Mouse (Mus musculus): ENCODE measurements around the gene Mpst. TPM values are rescaled to one million over a fixed set of nuclear protein-coding genes. Genes with fewer than 3 reads are reported as not detected.

The Mpst gene
- polyA plus RNA-seq (2015; fragmentation: Nextera tagmentation; extraction: Ambion mirVana), result 5.6 and 5.7 TPM in 2 replicates

DNA sequence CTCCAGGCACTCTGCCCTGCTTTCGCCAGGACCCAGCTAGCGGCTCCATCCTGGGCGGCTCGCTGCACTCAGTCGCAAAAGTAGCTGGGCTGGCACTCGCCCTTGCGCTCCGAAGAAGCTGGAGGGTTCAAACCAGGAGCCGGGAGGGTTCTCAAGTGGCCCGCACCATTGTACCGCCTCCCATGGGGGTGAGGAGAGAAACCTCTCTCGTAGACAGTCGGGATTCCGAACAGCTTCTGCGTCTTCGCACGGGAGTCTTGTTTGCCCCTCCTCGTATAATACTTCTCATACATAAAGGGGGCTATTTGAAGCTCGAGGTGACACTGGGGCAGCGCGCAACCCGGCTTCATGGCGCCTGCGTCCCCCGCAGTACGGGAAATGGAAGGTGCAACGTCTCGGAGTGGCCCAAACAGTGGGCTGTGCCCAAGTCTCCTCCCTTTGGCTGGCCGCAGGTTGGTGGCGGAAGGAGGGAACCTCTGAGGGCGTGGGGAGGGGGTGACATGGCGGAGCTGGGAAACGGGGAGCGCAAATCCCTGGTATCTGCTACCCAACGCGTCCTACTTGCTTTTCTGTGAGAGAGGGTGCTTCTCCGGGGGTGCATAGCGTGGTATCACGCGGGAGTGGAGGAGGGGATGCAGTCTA is at the start of gene Mpst:
Gene Mpst (plus strand): TSS at position 124 of the 642 bp plus-strand sequence.
- Histone ChIP-seq H3K4me3 (ENCODE audit: low read depth, low read length) (peak within 1 kb of the TSS; percentile 76), H3K27me3 (ENCODE audit: control insufficient read depth, insufficient read depth, low read length) (no peaks in the 10 kb centered on the region), H3K9ac (ENCODE audit: low read length) (peak within 1 kb of the TSS; percentile 85), H3K4me2 (replicated peaks; ENCODE audit: low read depth) (peak within 1 kb of the TSS; percentile 81), H3K4me1 (replicated peaks; ENCODE audit: control insufficient read depth, insufficient read depth) (peaks cover 21% of the 10 kb centered on the region), H3K27ac (replicated peaks) (peak within 1 kb of the TSS; percentile 98), H3K9me3 (ENCODE audit: control insufficient read depth, low read length) (no peaks in the 10 kb centered on the region), H3K36me3 (ENCODE audit: control insufficient read depth, insufficient read depth, low read length) (no peaks in the 10 kb centered on the region)
- TF ChIP-seq CTCF (IDR thresholded peaks at IDR 0.05; ENCODE audit: low read depth) (0 out of 2 replicates have a peak, but pooled peaks have one; percentile 14), EP300 (optimal IDR thresholded peaks at IDR 0.05) (peak; percentile 73)
- peak; percentile 90 for DNase-seq (ENCODE audit: low spot score)
- peak; percentile 75 for ATAC-seq (ENCODE audit: low FRiP score, low TSS enrichment)
- under 1% methylated on average over 39 of the region's 40 CpGs for WGBS

DNA sequence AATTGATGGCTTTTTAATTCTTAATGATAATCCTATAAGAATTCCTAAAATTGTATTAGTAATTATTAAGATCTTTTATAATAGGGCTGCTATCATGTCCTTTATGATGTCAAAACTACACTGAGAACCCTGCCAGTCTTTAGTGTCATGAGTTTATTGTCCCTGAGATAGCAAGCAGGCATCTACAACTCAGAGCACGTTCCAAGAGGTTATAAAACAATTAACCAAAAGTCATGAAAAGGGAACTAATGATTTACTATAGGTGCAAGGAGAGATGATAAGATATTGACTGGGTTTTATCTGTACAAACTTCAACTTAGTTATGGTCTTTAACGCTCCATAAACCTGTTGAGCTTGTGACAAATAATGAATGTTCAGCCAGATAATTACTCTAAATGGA is 40.3 kb upstream of the Mpst start:
- H3K4me2 ChIP-seq (replicated peaks; ENCODE audit: low read depth), result no peak overlapping the region
- 32% methylated on average over 2 of the region's 2 CpGs for WGBS
- H3K4me3 ChIP-seq (ENCODE audit: low read depth, low read length), result no peak overlapping the region
- no peaks in the 10 kb centered on the region for H3K4me1 ChIP-seq (replicated peaks; ENCODE audit: control insufficient read depth, insufficient read depth)
- H3K27ac ChIP-seq (replicated peaks), result no peak overlapping the region
- no peaks in the 10 kb centered on the region for H3K9me3 ChIP-seq (ENCODE audit: control insufficient read depth, low read length)
- no peak overlapping the region for H3K9ac ChIP-seq (ENCODE audit: low read length)
- H3K27me3 ChIP-seq (ENCODE audit: control insufficient read depth, insufficient read depth, low read length), result no peaks in the 10 kb centered on the region
- no peaks in the 10 kb centered on the region for H3K36me3 ChIP-seq (ENCODE audit: control insufficient read depth, insufficient read depth, low read length)
- ATAC-seq (ENCODE audit: low FRiP score, low TSS enrichment) (no peak), DNase-seq (ENCODE audit: low spot score) (no peak)
- TF ChIP-seq CTCF (IDR thresholded peaks at IDR 0.05; ENCODE audit: low read depth) (no peak), EP300 (optimal IDR thresholded peaks at IDR 0.05) (no peak)

GRCm38 (mm10) chr15:78366875-78367274 is 39.3 kb upstream of the Mpst start:
- H3K27ac ChIP-seq (replicated peaks), result no peak overlapping the region
- no peaks in the 10 kb centered on the region for H3K9me3 ChIP-seq (ENCODE audit: control insufficient read depth, low read length)
- no peak overlapping the region for H3K4me3 ChIP-seq (ENCODE audit: low read depth, low read length)
- no peaks in the 10 kb centered on the region for H3K4me1 ChIP-seq (replicated peaks; ENCODE audit: control insufficient read depth, insufficient read depth)
- no peak overlapping the region for H3K4me2 ChIP-seq (replicated peaks; ENCODE audit: low read depth)
- ATAC-seq (ENCODE audit: low FRiP score, low TSS enrichment) (no peak), DNase-seq (ENCODE audit: low spot score) (no peak)
- no peaks in the 10 kb centered on the region for H3K36me3 ChIP-seq (ENCODE audit: control insufficient read depth, insufficient read depth, low read length)
- H3K9ac ChIP-seq (ENCODE audit: low read length), result no peak overlapping the region
- no peaks in the 10 kb centered on the region for H3K27me3 ChIP-seq (ENCODE audit: control insufficient read depth, insufficient read depth, low read length)
- TF ChIP-seq CTCF (IDR thresholded peaks at IDR 0.05; ENCODE audit: low read depth) (no peak), EP300 (optimal IDR thresholded peaks at IDR 0.05) (no peak)
- 65% methylated on average over 8 of the region's 8 CpGs for WGBS

GRCm38 (mm10) chr15:78367811-78368210 is 38.4 kb upstream of the Mpst start:
- ATAC-seq (ENCODE audit: low FRiP score, low TSS enrichment), result no peak
- Histone ChIP-seq H3K36me3 (ENCODE audit: control insufficient read depth, insufficient read depth, low read length) (no peaks in the 10 kb centered on the region), H3K27me3 (ENCODE audit: control insufficient read depth, insufficient read depth, low read length) (no peaks in the 10 kb centered on the region), H3K4me3 (ENCODE audit: low read depth, low read length) (no peak overlapping the region), H3K4me2 (replicated peaks; ENCODE audit: low read depth) (no peak overlapping the region), H3K9me3 (ENCODE audit: control insufficient read depth, low read length) (no peaks in the 10 kb centered on the region), H3K9ac (ENCODE audit: low read length) (no peak overlapping the region), H3K27ac (replicated peaks) (no peak overlapping the region), H3K4me1 (replicated peaks; ENCODE audit: control insufficient read depth, insufficient read depth) (no peaks in the 10 kb centered on the region)
- TF ChIP-seq CTCF (IDR thresholded peaks at IDR 0.05; ENCODE audit: low read depth) (no peak), EP300 (optimal IDR thresholded peaks at IDR 0.05) (no peak)
- DNase-seq (ENCODE audit: low spot score), result no peak
- WGBS, result 78% methylated on average over 3 of the region's 3 CpGs

DNA sequence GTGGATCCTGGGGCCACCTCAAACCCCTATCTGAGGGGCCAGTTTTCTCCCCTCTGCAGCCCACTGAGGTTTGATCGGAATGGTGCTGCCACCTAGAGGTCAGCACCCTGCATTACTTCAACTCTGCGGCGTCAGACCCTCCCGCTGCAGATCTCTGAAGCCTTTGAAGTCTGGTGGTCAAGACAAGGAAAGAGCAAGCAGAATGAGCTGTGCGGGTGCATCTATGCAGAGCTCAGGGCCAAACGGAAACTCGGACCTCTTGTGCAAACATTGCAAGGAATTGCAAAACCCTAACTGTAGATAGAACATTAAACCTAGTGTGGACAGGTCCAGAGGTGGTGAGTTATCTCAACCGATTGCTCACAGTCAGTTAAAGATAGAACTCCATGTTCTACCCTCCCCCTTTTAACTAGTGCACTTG is 37.3 kb upstream of the Mpst start:
- no peak overlapping the region for H3K27ac ChIP-seq (replicated peaks)
- no peaks in the 10 kb centered on the region for H3K27me3 ChIP-seq (ENCODE audit: control insufficient read depth, insufficient read depth, low read length)
- H3K4me3 ChIP-seq (ENCODE audit: low read depth, low read length), result no peak overlapping the region
- 10% methylated on average over 8 of the region's 8 CpGs for WGBS
- H3K9ac ChIP-seq (ENCODE audit: low read length), result no peak overlapping the region
- H3K36me3 ChIP-seq (ENCODE audit: control insufficient read depth, insufficient read depth, low read length), result no peaks in the 10 kb centered on the region
- no peaks in the 10 kb centered on the region for H3K4me1 ChIP-seq (replicated peaks; ENCODE audit: control insufficient read depth, insufficient read depth)
- ATAC-seq (ENCODE audit: low FRiP score, low TSS enrichment) (peak; percentile 18; the same call in 1 of the 2 replicates), DNase-seq (ENCODE audit: low spot score) (peak; percentile 42)
- H3K9me3 ChIP-seq (ENCODE audit: control insufficient read depth, low read length), result no peaks in the 10 kb centered on the region
- TF ChIP-seq EP300 (optimal IDR thresholded peaks at IDR 0.05) (no peak), CTCF (IDR thresholded peaks at IDR 0.05; ENCODE audit: low read depth) (peak; percentile 78)
- no peak overlapping the region for H3K4me2 ChIP-seq (replicated peaks; ENCODE audit: low read depth)

GRCm38 (mm10) chr15:78369641-78370040 is 36.6 kb upstream of the Mpst start:
- DNase-seq (ENCODE audit: low spot score) (no peak), ATAC-seq (ENCODE audit: low FRiP score, low TSS enrichment) (no peak)
- H3K4me1 ChIP-seq (replicated peaks; ENCODE audit: control insufficient read depth, insufficient read depth), result no peaks in the 10 kb centered on the region
- H3K27ac ChIP-seq (replicated peaks), result no peak overlapping the region
- no peak overlapping the region for H3K4me3 ChIP-seq (ENCODE audit: low read depth, low read length)
- H3K4me2 ChIP-seq (replicated peaks; ENCODE audit: low read depth), result no peak overlapping the region
- H3K36me3 ChIP-seq (ENCODE audit: control insufficient read depth, insufficient read depth, low read length), result no peaks in the 10 kb centered on the region
- H3K27me3 ChIP-seq (ENCODE audit: control insufficient read depth, insufficient read depth, low read length), result no peaks in the 10 kb centered on the region
- H3K9me3 ChIP-seq (ENCODE audit: control insufficient read depth, low read length), result no peaks in the 10 kb centered on the region
- H3K9ac ChIP-seq (ENCODE audit: low read length), result no peak overlapping the region
- TF ChIP-seq EP300 (optimal IDR thresholded peaks at IDR 0.05), result no peak
- no peak for TF ChIP-seq CTCF (IDR thresholded peaks at IDR 0.05; ENCODE audit: low read depth)
- WGBS, result 77% methylated on average over 1 of the region's 1 CpGs
